Mouse (Mus musculus) left cerebral cortex, adult 2 months (tissue): Measurements from ENCODE around the gene Rsph9. TPM values are rescaled to one million over a fixed set of nuclear protein-coding genes. Genes with fewer than 3 reads are reported as not detected.
A peak's percentile ranks its signal among the peaks of the same experiment; 100 is the strongest.

Experiments used
- DNase-seq, 2 experiments: peaks; one replicate each; pipeline ENCODE4 v3.0.0; 2021 to 2022; ENCODE audit warnings: low spot score in 2 of 2, mixed read lengths in 1 of 2; ENCODE audit errors: extremely low spot score in 1 of 2
- H3K27ac ChIP-seq: fragments of 200-600 bp; 2 replicates; pipeline ENCODE4 v1.8.1; 2022
- H3K4me3 ChIP-seq: fragments of 200-600 bp; 2 replicates; pipeline ENCODE4 v1.8.1; 2022
- CTCF ChIP-seq: fragments of 200-600 bp; IDR thresholded peaks from 2 replicates; pipeline ENCODE4 v1.8.1; 2022; ENCODE audit warnings: antibody characterized with exemption, mild to moderate bottlenecking, moderate library complexity
- intact Hi-C: fragments of 180-260 bp; cut with DNase I; formaldehyde crosslinking; loops from one replicate; pipeline ENCODE4 v1.15.1; 2025
- long read RNA-seq, 2 experiments: library from polyadenylated mRNA; stranded (forward); transcript quantifications; one replicate each; pipeline ENCODE4 v2.0.0; 2021; ENCODE audit warnings: borderline mapping rate in 2 of 2
- total RNA-seq, 2 experiments: library from RNA; stranded (reverse); gene quantifications; 2 replicates each; pipeline ENCODE4 v1.2.3; 2021

Rsph9 gene
- 10 to 100 TPM; 21.7 to 22.0 TPM for total RNA-seq
- long read RNA-seq, experiment 1, partial matches to known transcripts = 1 of 8 reads
- long read RNA-seq, experiment 1, other reads (novel, unspliced or antisense) = 4 of 8 reads
- long read RNA-seq, experiment 2, partial matches to known transcripts = 0 of 12 reads
- long read RNA-seq, experiment 2, other reads (novel, unspliced or antisense) = 8 of 12 reads

GRCm38 (mm10) chr17:46143578-46144423 lies at the start of gene Rsph9:
Gene Rsph9 (minus strand): TSS chr17:46144216.
- intact Hi-C loops = no loop called here
- Histone ChIP-seq H3K4me3 (peak within 1 kb of the TSS; percentile 65), H3K27ac (peak within 1 kb of the TSS; percentile 50)
- TF ChIP-seq CTCF = no peak
- DNase-seq = peak; percentile 80 to 81

DNA sequence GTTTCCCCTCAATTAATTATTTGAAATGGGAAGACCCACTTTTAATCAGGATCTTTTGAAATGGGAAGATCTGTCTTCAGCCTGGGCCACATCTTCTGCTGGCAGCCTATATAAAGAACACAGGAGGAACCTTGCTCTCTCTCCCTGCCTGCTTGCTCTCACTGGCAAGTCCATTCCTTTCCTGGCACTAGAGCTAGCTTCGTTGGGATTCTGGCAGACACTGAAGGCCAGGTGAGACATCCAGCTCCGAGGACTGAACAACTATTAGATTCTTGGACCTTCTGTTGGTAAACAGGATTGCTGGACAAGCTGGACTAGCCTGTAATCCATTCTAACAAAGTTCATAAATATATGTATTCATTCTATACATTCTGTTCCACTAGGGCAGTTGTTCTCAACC lies 44.8 kb upstream of the Rsph9 start:
- intact Hi-C loops = no loop called here
- H3K27ac ChIP-seq = no peak overlapping the region
- no peak overlapping the region for H3K4me3 ChIP-seq
- TF ChIP-seq CTCF = no peak
- DNase-seq = no peak

GRCm38 (mm10) chr17:46182273-46182672 lies 38.3 kb upstream of the Rsph9 start:
- no peak for DNase-seq
- intact Hi-C loops = no loop called here
- Histone ChIP-seq H3K27ac (no peak overlapping the region), H3K4me3 (no peak overlapping the region)
- peak; percentile 43 for TF ChIP-seq CTCF

DNA sequence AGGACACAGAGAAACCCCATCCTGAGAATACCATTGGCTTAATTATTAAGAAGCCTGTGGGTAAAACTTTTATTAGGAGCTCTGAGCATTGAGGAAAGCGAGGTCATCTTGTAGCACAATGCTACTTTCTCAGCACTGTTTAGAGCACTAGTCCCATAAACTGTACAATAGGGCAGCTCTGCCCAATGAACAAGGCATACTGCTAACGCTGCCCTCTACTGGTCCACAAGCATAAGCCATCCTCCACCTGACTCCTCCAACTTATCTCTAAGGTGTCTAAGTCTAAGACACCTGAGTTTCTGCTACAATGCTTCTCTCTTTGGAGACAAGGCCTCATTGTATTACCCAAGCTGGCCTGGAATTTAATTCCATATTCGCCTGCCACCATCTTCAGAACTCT lies 26.5 kb upstream of the Rsph9 start:
- DNase-seq = no peak
- intact Hi-C loops = loop anchor here (2.0 kb wide), 1 partner anchor 440 kb away; no protein-coding TSS in a partner anchor
- peak; percentile 72 for TF ChIP-seq CTCF
- Histone ChIP-seq H3K4me3 (no peak overlapping the region), H3K27ac (no peak overlapping the region)

DNA sequence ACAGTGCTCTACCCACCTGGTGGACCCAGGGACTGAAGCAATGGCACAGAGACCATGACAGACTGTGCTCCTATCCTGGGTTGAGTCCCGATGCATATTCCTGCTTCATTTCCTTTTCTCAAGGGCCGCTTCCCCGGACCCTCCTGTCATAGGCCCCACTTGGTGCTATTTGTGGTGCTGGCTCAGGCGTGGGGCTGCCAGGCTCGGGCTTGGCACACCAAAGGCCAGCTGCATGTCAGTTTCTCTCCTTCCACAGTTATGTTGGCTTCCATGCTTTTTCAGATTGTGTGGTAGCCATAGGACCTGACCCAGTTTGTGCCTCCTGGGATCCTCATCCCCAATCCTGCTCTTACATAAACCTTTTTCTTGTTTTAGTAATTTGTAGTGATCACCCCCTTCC lies 24.8 kb upstream of the Rsph9 start:
- intact Hi-C loops = no loop called here
- H3K27ac ChIP-seq = peak overlapping the region; percentile 21; the same call in 1 of the 2 replicates
- no peak for DNase-seq
- no peak overlapping the region for H3K4me3 ChIP-seq
- no peak for TF ChIP-seq CTCF

- TF ChIP-seq CTCF = no peak
- intact Hi-C loops = no loop called here
- DNase-seq = no peak
- H3K27ac ChIP-seq = 0 out of 2 replicates have a peak overlapping the region, but pooled peaks have one; percentile 21
- H3K4me3 ChIP-seq = no peak overlapping the region
Observed at GRCm38 (mm10) chr17:46168318-46168717, 24.3 kb upstream of the Rsph9 start.

DNA sequence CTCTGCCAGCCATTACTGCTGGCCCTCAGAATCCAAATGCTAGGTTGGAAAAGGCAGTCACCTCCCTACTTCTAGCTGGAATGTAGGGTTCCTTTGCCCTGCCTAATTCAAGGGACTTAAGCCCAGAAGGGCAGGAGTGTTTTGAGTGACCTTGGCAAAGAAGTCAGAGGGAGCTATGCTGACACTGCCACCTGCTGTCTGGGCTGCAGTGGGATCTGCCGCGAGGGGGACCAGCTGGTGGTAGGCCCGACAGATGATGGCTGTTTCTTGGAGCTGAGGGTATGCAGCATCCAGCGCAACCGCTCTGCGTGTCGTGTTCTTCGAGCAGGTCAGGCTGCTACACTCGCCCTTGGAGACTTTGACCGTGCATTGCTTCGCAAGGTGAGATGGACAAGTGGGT lies 23.0 kb upstream of the Rsph9 start:
- intact Hi-C loops = no loop called here
- peak; percentile 36; the same call in 1 of the 2 replicates for TF ChIP-seq CTCF
- no peak for DNase-seq
- Histone ChIP-seq H3K27ac (no peak overlapping the region), H3K4me3 (no peak overlapping the region)

- Histone ChIP-seq H3K27ac (no peak overlapping the region), H3K4me3 (no peak overlapping the region)
- intact Hi-C loops = no loop called here
- no peak for TF ChIP-seq CTCF
- no peak for DNase-seq
Observed at GRCm38 (mm10) chr17:46166270-46166669, 22.3 kb upstream of the Rsph9 start.

- Histone ChIP-seq H3K4me3 (no peak overlapping the region), H3K27ac (no peak overlapping the region)
- intact Hi-C loops = no loop called here
- DNase-seq = no peak
- no peak for TF ChIP-seq CTCF
Observed at GRCm38 (mm10) chr17:46165460-46165859, 21.4 kb upstream of the Rsph9 start.

DNA sequence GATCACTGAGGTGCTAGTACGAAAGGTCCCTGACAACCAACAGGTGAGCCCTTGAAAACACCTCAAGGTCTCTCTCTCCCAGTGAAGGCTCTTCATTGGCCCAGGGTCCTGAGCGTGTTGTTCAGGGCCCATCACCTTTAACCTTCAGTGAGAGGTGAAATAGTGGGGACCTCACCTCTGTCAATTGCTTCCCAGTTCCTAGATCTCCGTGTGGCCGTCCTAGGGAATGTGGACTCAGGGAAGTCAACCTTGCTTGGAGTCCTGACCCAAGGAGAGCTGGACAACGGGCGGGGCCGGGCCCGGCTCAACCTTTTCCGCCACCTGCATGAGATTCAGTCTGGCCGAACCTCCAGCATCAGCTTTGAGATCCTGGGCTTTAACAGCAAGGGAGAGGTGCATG lies 20.8 kb upstream of the Rsph9 start:
- Histone ChIP-seq H3K4me3 (no peak overlapping the region), H3K27ac (no peak overlapping the region)
- intact Hi-C loops = no loop called here
- TF ChIP-seq CTCF = no peak
- DNase-seq = no peak

DNA sequence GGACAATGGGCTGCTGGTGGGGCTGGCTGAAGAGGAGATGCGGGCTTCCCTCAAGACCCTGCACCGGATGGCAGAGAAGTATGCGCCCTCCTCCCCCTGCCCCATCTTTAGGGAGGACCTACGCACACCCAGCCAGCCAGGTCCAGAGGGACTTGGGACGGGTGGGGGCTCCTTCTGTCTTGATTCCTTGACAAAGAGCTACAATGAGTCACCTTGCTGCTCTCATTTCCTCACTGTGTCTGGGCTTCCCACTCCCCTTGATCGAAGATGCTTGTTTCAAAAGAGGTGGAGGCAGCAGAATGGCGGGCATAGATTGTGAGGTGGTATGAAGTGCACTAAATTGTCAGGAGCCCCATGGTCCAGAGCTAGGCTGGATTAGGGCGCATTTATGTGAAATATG lies 20.3 kb upstream of the Rsph9 start:
- no peak for DNase-seq
- intact Hi-C loops = no loop called here
- H3K4me3 ChIP-seq = no peak overlapping the region
- TF ChIP-seq CTCF = no peak
- no peak overlapping the region for H3K27ac ChIP-seq

DNA sequence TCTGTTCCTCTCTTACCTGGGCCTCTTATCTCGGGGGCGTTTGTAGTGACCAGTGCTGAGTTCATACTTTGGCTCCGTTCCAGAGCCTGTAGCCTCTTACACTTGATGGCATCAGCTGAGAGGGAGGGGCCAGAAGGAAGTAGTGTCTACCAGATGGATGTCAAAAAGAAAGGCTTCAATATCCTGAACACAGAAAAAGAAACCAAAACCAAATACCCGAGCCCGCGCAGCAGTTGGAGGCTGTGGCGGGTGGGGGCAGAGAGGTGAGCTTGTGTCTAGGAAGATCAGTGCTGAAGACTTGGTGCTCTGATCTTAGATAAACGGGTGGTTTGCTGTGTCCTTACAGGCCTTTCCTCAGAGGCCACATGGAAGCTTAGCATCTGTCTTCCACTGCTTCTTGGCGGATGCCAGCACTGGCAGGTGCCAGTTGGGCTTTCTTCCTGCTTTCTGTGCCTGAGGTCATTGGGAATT lies 19.0 kb upstream of the Rsph9 start:
- Histone ChIP-seq H3K4me3 (no peak overlapping the region; the same call in 1 of the 2 replicates), H3K27ac (no peak overlapping the region)
- intact Hi-C loops = no loop called here
- DNase-seq = no peak
- TF ChIP-seq CTCF = no peak
